Mouse (Mus musculus): ENCODE data around the gene Erh. TPM values are rescaled to one million over a fixed set of nuclear protein-coding genes. Genes with fewer than 3 reads are reported as not detected.

Gene Erh
- total and polyA plus RNA-seq, 3 experiments: 74.3 to 279 (median 121) TPM

DNA sequence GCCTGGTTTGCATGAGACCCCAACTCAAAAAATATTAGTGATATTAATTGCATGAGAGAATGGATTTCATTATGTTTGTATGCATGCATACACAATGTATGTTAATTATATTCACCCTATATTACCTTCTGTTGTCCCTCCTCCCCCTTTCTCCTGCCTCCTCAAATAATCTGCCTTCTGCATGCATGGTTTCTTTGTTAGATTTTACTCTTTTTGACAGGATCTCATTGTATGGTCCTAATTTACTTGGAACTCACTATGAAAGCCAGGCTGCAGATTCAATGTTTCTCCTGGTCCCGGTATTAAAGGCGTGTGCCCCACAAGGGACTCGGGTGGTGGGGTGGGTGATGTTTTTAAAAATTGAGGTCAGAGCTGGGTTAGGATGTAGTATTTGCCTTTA is 40.2 kb upstream of the Erh start:
- DNase-seq (ENCODE audit: low spot score) (no peak), ATAC-seq (ENCODE audit: extremely low read depth, insufficient number of reproducible peaks, low FRiP score, poor library complexity, severe bottlenecking) (no peak)
- no peaks in the 10 kb centered on the region for H3K4me1 ChIP-seq (ENCODE audit: insufficient read depth, low read depth, low read length)
- peaks cover 31% of the 10 kb centered on the region for H3K36me3 ChIP-seq (replicated peaks)
- H3K27me3 ChIP-seq (ENCODE audit: insufficient read depth, low read length): peaks cover 14% of the 10 kb centered on the region; the same call in 1 of the 2 replicates
- TF ChIP-seq CTCF (IDR thresholded peaks at IDR 0.05; ENCODE audit: low read depth, low read length) (no peak), POLR2AphosphoS5 (IDR thresholded peaks at IDR 0.05; ENCODE audit: insufficient replicate concordance, low read depth, low read length) (no peak), TAL1 (conservative IDR thresholded peaks at IDR 0.05; ENCODE audit: low read depth, low read length) (no peak), GATA1 (IDR thresholded peaks at IDR 0.05; ENCODE audit: borderline replicate concordance, low read length) (no peak), GATA2 (IDR thresholded peaks at IDR 0.05; ENCODE audit: borderline replicate concordance, low read depth, low read length) (no peak)
- H3K9me3 ChIP-seq (replicated peaks): no peaks in the 10 kb centered on the region
- no peak overlapping the region for H3K4me3 ChIP-seq (ENCODE audit: low read depth, low read length)

DNA sequence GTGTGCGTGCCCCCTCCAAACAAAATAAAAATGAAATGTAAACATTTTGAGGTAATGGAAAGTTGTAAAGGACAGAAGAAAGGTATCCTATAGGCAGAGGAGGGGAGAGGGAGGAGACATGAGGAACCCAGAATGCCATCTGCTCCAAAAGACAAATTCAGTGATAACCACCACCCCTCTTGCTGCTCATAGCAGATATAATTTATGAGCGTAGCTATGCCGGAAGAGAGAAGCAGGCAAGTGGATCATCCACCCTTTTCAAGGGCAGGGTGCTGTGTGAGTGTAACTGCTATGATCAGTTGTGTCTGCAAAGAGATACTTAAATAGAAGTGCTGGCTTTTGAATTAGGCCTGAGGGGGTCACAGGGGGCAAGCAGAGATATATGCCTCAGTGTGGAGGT is 39.4 kb upstream of the Erh start:
- H3K4me1 ChIP-seq (ENCODE audit: insufficient read depth, low read depth, low read length): no peaks in the 10 kb centered on the region
- ATAC-seq (ENCODE audit: extremely low read depth, insufficient number of reproducible peaks, low FRiP score, poor library complexity, severe bottlenecking) (no peak), DNase-seq (ENCODE audit: low spot score) (no peak)
- TF ChIP-seq GATA2 (IDR thresholded peaks at IDR 0.05; ENCODE audit: borderline replicate concordance, low read depth, low read length) (no peak), TAL1 (conservative IDR thresholded peaks at IDR 0.05; ENCODE audit: low read depth, low read length) (no peak), GATA1 (IDR thresholded peaks at IDR 0.05; ENCODE audit: borderline replicate concordance, low read length) (no peak), CTCF (IDR thresholded peaks at IDR 0.05; ENCODE audit: low read depth, low read length) (no peak), POLR2AphosphoS5 (IDR thresholded peaks at IDR 0.05; ENCODE audit: insufficient replicate concordance, low read depth, low read length) (no peak)
- H3K9me3 ChIP-seq (replicated peaks): no peaks in the 10 kb centered on the region
- peaks cover 37% of the 10 kb centered on the region for H3K36me3 ChIP-seq (replicated peaks)
- no peak overlapping the region for H3K4me3 ChIP-seq (ENCODE audit: low read depth, low read length)
- H3K27me3 ChIP-seq (ENCODE audit: insufficient read depth, low read length): peaks cover 14% of the 10 kb centered on the region; the same call in 1 of the 2 replicates

DNA sequence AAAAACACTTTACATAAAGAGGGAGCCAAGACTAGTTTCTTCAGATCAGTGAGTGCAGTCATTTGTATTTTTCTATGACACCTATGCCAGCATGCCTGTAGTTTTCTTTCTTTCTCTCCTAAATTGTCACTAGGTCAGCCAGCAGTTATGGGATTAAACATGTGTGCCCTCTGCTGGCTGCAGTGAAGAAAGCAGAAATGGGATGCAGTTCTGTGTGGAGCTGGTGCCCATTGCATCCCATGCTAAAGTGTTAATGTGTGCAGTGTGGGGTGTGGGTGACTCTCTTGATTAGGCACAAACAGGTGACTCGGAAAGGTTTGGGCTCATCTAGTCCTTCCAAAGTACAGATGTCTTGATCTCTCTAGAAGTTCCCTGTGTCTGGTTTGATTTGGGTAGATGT is 37.2 kb upstream of the Erh start:
- no peak for DNase-seq (ENCODE audit: low spot score)
- TF ChIP-seq GATA1 (IDR thresholded peaks at IDR 0.05; ENCODE audit: borderline replicate concordance, low read length): no peak
- TF ChIP-seq GATA2 (IDR thresholded peaks at IDR 0.05; ENCODE audit: borderline replicate concordance, low read depth, low read length): no peak
- no peak for TF ChIP-seq TAL1 (conservative IDR thresholded peaks at IDR 0.05; ENCODE audit: low read depth, low read length)
- TF ChIP-seq POLR2AphosphoS5 (IDR thresholded peaks at IDR 0.05; ENCODE audit: insufficient replicate concordance, low read depth, low read length): no peak
- peak; percentile 22; the same call in 1 of the 2 replicates for TF ChIP-seq CTCF (IDR thresholded peaks at IDR 0.05; ENCODE audit: low read depth, low read length)

GRCm38 (mm10) chr12:80673170-80673569 is 29.0 kb upstream of the Erh start:
- Histone ChIP-seq H3K9me3 (replicated peaks) (no peaks in the 10 kb centered on the region), H3K4me1 (ENCODE audit: insufficient read depth, low read depth, low read length) (no peaks in the 10 kb centered on the region), H3K36me3 (replicated peaks) (peaks cover 85% of the 10 kb centered on the region), H3K27me3 (ENCODE audit: insufficient read depth, low read length) (no peaks in the 10 kb centered on the region), H3K4me3 (ENCODE audit: low read depth, low read length) (no peak overlapping the region)
- no peak for TF ChIP-seq TAL1 (conservative IDR thresholded peaks at IDR 0.05; ENCODE audit: low read depth, low read length)
- peak; percentile 92 for TF ChIP-seq CTCF (IDR thresholded peaks at IDR 0.05; ENCODE audit: low read depth, low read length)
- TF ChIP-seq GATA2 (IDR thresholded peaks at IDR 0.05; ENCODE audit: borderline replicate concordance, low read depth, low read length): no peak
- DNase-seq (ENCODE audit: low spot score) (peak; percentile 45), ATAC-seq (ENCODE audit: extremely low read depth, insufficient number of reproducible peaks, low FRiP score, poor library complexity, severe bottlenecking) (no peak; the same call in 1 of the 2 replicates)

More for the DNA sequence above, 37.2 kb upstream of the Erh start:
- no peaks in the 10 kb centered on the region for H3K4me1 ChIP-seq (ENCODE audit: insufficient read depth, low read depth, low read length)
- H3K4me3 ChIP-seq (ENCODE audit: low read depth, low read length): no peak overlapping the region
- no peaks in the 10 kb centered on the region for H3K9me3 ChIP-seq (replicated peaks)
- H3K27me3 ChIP-seq (ENCODE audit: insufficient read depth, low read length): peaks cover under 1% of the 10 kb centered on the region; the same call in 1 of the 2 replicates
- no peak for ATAC-seq (ENCODE audit: extremely low read depth, insufficient number of reproducible peaks, low FRiP score, poor library complexity, severe bottlenecking)
- peaks cover 56% of the 10 kb centered on the region for H3K36me3 ChIP-seq (replicated peaks)

DNA sequence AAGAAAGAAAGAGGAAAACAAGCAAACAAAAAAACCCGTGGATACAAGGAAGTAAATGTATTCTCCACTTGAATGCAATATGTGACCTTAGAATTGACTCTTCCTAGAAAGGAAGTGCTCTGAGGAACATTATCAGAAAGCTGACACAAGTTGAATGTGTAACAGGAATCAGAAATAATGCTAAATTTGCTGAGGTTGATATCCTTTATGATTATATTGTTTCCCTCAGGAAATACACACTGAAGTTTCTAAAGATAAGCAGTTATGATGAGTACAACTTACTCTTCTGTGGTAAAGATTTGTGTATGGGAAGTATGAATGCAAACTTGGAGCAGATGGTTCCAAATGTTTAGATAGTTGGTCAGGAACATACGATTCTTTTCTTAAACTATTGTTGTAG is 24.2 kb upstream of the Erh start:
- H3K9me3 ChIP-seq (replicated peaks): no peaks in the 10 kb centered on the region
- H3K4me1 ChIP-seq (ENCODE audit: insufficient read depth, low read depth, low read length): peaks cover 2% of the 10 kb centered on the region; the same call in 1 of the 2 replicates
- ATAC-seq (ENCODE audit: extremely low read depth, insufficient number of reproducible peaks, low FRiP score, poor library complexity, severe bottlenecking) (no peak), DNase-seq (ENCODE audit: low spot score) (no peak)
- no peaks in the 10 kb centered on the region for H3K27me3 ChIP-seq (ENCODE audit: insufficient read depth, low read length)
- H3K36me3 ChIP-seq (replicated peaks): peaks cover 88% of the 10 kb centered on the region
- H3K4me3 ChIP-seq (ENCODE audit: low read depth, low read length): no peak overlapping the region
- TF ChIP-seq GATA2 (IDR thresholded peaks at IDR 0.05; ENCODE audit: borderline replicate concordance, low read depth, low read length): no peak
- TF ChIP-seq GATA1 (IDR thresholded peaks at IDR 0.05; ENCODE audit: borderline replicate concordance, low read length): no peak
- TF ChIP-seq CTCF (IDR thresholded peaks at IDR 0.05; ENCODE audit: low read depth, low read length): no peak
- no peak for TF ChIP-seq TAL1 (conservative IDR thresholded peaks at IDR 0.05; ENCODE audit: low read depth, low read length)
- TF ChIP-seq POLR2AphosphoS5 (IDR thresholded peaks at IDR 0.05; ENCODE audit: insufficient replicate concordance, low read depth, low read length): no peak

- Histone ChIP-seq H3K9me3 (replicated peaks) (no peaks in the 10 kb centered on the region), H3K27me3 (ENCODE audit: insufficient read depth, low read length) (no peaks in the 10 kb centered on the region), H3K4me1 (ENCODE audit: insufficient read depth, low read depth, low read length) (peaks cover 2% of the 10 kb centered on the region; the same call in 1 of the 2 replicates), H3K4me3 (ENCODE audit: low read depth, low read length) (no peak overlapping the region), H3K36me3 (replicated peaks) (peaks cover 77% of the 10 kb centered on the region)
- ATAC-seq (ENCODE audit: extremely low read depth, insufficient number of reproducible peaks, low FRiP score, poor library complexity, severe bottlenecking) (no peak), DNase-seq (ENCODE audit: low spot score) (no peak)
- TF ChIP-seq TAL1 (conservative IDR thresholded peaks at IDR 0.05; ENCODE audit: low read depth, low read length) (no peak), GATA1 (IDR thresholded peaks at IDR 0.05; ENCODE audit: borderline replicate concordance, low read length) (no peak), GATA2 (IDR thresholded peaks at IDR 0.05; ENCODE audit: borderline replicate concordance, low read depth, low read length) (no peak), POLR2AphosphoS5 (IDR thresholded peaks at IDR 0.05; ENCODE audit: insufficient replicate concordance, low read depth, low read length) (no peak), CTCF (IDR thresholded peaks at IDR 0.05; ENCODE audit: low read depth, low read length) (no peak)
These were observed 19.8 kb upstream of the Erh start for GRCm38 (mm10) chr12:80663935-80664334.
